Mouse (Mus musculus) hindbrain, postnatal 0 days (tissue): ENCODE results near the gene Pfkfb2. TPM values are rescaled to one million over a fixed set of nuclear protein-coding genes. Genes with fewer than 3 reads are reported as not detected.

ENCODE experiments used
- ATAC-seq: fragments of 200-750 bp; cut with Nextera tagmentation; 2 replicates; pipeline ENCODE4 v1.8.0; 2017; ENCODE audit warnings: mild to moderate bottlenecking, moderate TSS enrichment, moderate library complexity
- DNase-seq: peaks from one replicate; pipeline ENCODE4 v3.0.0-alpha.2; 2015; ENCODE audit warnings: low spot score
- H3K27ac ChIP-seq: fragments of 300-500 bp; sonication (generic); 2 replicates; pipeline ENCODE4 v1.5.1; 2014; ENCODE audit warnings: mild to moderate bottlenecking
- H3K27me3 ChIP-seq: fragments of 300-500 bp; sonication (generic); 2 replicates; pipeline ENCODE4 v1.6.1; 2014; ENCODE audit warnings: low read length, mixed read lengths; ENCODE audit not compliant: insufficient read depth
- H3K36me3 ChIP-seq: fragments of 300-500 bp; sonication (generic); 2 replicates; pipeline ENCODE4 v1.6.1; 2014; ENCODE audit warnings: low read length, mixed read lengths; ENCODE audit not compliant: insufficient read depth
- H3K4me1 ChIP-seq: fragments of 300-500 bp; sonication (generic); 2 replicates; pipeline ENCODE4 v1.6.1; 2014; ENCODE audit warnings: antibody characterized with exemption, low read length, mixed read lengths; ENCODE audit not compliant: insufficient read depth
- H3K4me2 ChIP-seq: fragments of 300-500 bp; sonication (generic); 2 replicates; pipeline ENCODE4 v1.6.1; 2014; ENCODE audit warnings: low read depth, mild to moderate bottlenecking, low read length, moderate library complexity, mixed read lengths
- H3K4me3 ChIP-seq: fragments of 300-500 bp; sonication (generic); 2 replicates; pipeline ENCODE4 v1.5.1; 2014; ENCODE audit warnings: low read length
- H3K9ac ChIP-seq: fragments of 300-500 bp; sonication (generic); replicated peaks from 2 replicates; pipeline ENCODE4 v1.6.1; 2014; ENCODE audit warnings: mild to moderate bottlenecking, low read length, moderate library complexity, mixed read lengths
- H3K9me3 ChIP-seq: fragments of 300-500 bp; sonication (generic); 2 replicates; pipeline ENCODE4 v1.6.1; 2016; ENCODE audit warnings: low read length, mixed read lengths
- CTCF ChIP-seq: IDR thresholded peaks from 2 replicates; pipeline ENCODE4 v1.5.1; 2016; ENCODE audit warnings: antibody characterized with exemption, control low read depth, low read depth
- WGBS: fragments of 180-500 bp; shearing (Covaris S2); extraction: QIAGEN DNeasy Blood & Tissue Kit; methylation state at CpG from one replicate; pipeline ENCODE4 v1.1.7; 2014; 5-methylcytosine and 5-hydroxymethylcytosine counted together
- polyA plus RNA-seq: library from polyadenylated mRNA; unstranded; fragments of >200 nt; fragmentation: Nextera tagmentation; extraction: Ambion mirVana; gene quantifications from 2 replicates; pipeline ENCODE4 v1.2.1, GENCODE M21; 2015
- total RNA-seq: library from RNA; depleted of rRNA; stranded (reverse); fragments of >200 nt; gene quantifications from 2 replicates; pipeline ENCODE4 v1.2.3, GENCODE M21; 2014

The Pfkfb2 gene
- total and polyA plus RNA-seq, 2 experiments from 2014 or later: 13.3 to 30.0 TPM

- peaks cover 7% of the 10 kb centered on the region; the same call in 1 of the 2 replicates for H3K4me1 ChIP-seq
- H3K27ac ChIP-seq: peak overlapping the region; percentile 90
- peak overlapping the region; percentile 96 for H3K9ac ChIP-seq
- ATAC-seq (peak; percentile 4), DNase-seq (peak; percentile 59)
- peak overlapping the region; percentile 100 for H3K4me2 ChIP-seq
- H3K27me3 ChIP-seq: no peaks in the 10 kb centered on the region
- peak overlapping the region; percentile 95 for H3K4me3 ChIP-seq
- no peaks in the 10 kb centered on the region for H3K36me3 ChIP-seq
- TF ChIP-seq CTCF: no peak
- no peaks in the 10 kb centered on the region for H3K9me3 ChIP-seq
- WGBS: under 1% methylated on average over 42 of the region's 42 CpGs
Measured at GRCm38 (mm10) chr1:130716513-130717290, 12.4 kb downstream of the Pfkfb2 start.

- Histone ChIP-seq H3K36me3 (no peaks in the 10 kb centered on the region), H3K9ac (peak overlapping the region; percentile 96), H3K4me1 (peaks cover 7% of the 10 kb centered on the region; the same call in 1 of the 2 replicates), H3K9me3 (no peaks in the 10 kb centered on the region), H3K27ac (peak overlapping the region; percentile 90), H3K4me3 (peak overlapping the region; percentile 95), H3K4me2 (peak overlapping the region; percentile 100), H3K27me3 (no peaks in the 10 kb centered on the region)
- ATAC-seq (peak; percentile 13), DNase-seq (no peak)
- TF ChIP-seq CTCF: no peak
- 0% methylated on average over 3 of the region's 3 CpGs for WGBS
Measured at GRCm38 (mm10) chr1:130716218-130716512, 12.9 kb downstream of the Pfkfb2 start.

GRCm38 (mm10) chr1:130715561-130716217 lies 13.4 kb downstream of the Pfkfb2 start, which contains the start of gene Gm29427:
Gene Gm29427, minus strand, starts transcription at chr1:130715799.
- peak within 1 kb of the TSS; percentile 90 for H3K27ac ChIP-seq
- ATAC-seq (peak; percentile 92), DNase-seq (peak; percentile 94)
- H3K9ac ChIP-seq: peak within 1 kb of the TSS; percentile 96
- H3K4me1 ChIP-seq: peaks cover 7% of the 10 kb centered on the region; the same call in 1 of the 2 replicates
- TF ChIP-seq CTCF: no peak
- peak within 1 kb of the TSS; percentile 95 for H3K4me3 ChIP-seq
- no peaks in the 10 kb centered on the region for H3K36me3 ChIP-seq
- H3K27me3 ChIP-seq: no peaks in the 10 kb centered on the region
- peak within 1 kb of the TSS; percentile 100 for H3K4me2 ChIP-seq
- WGBS: under 1% methylated on average over 37 of the region's 38 CpGs
- H3K9me3 ChIP-seq: no peaks in the 10 kb centered on the region

GRCm38 (mm10) chr1:130714046-130714445 lies 15.0 kb downstream of the Pfkfb2 start:
- Histone ChIP-seq H3K27ac (no peak overlapping the region), H3K9me3 (no peaks in the 10 kb centered on the region), H3K9ac (no peak overlapping the region), H3K4me3 (no peak overlapping the region), H3K4me1 (peaks cover 7% of the 10 kb centered on the region; the same call in 1 of the 2 replicates), H3K36me3 (no peaks in the 10 kb centered on the region), H3K4me2 (no peak overlapping the region), H3K27me3 (no peaks in the 10 kb centered on the region)
- ATAC-seq (no peak), DNase-seq (no peak)
- no peak for TF ChIP-seq CTCF
- 77% methylated on average over 4 of the region's 4 CpGs for WGBS

- ATAC-seq (no peak), DNase-seq (no peak)
- Histone ChIP-seq H3K9me3 (no peaks in the 10 kb centered on the region), H3K9ac (no peak overlapping the region), H3K4me1 (no peaks in the 10 kb centered on the region), H3K4me2 (no peak overlapping the region), H3K27ac (no peak overlapping the region), H3K4me3 (no peak overlapping the region), H3K36me3 (peaks cover 16% of the 10 kb centered on the region), H3K27me3 (no peaks in the 10 kb centered on the region)
- no peak for TF ChIP-seq CTCF
- 90% methylated on average over 22 of the region's 22 CpGs for WGBS
Measured at GRCm38 (mm10) chr1:130710283-130711080, 18.6 kb downstream of the Pfkfb2 start.

- Histone ChIP-seq H3K36me3 (peaks cover 53% of the 10 kb centered on the region), H3K9me3 (no peaks in the 10 kb centered on the region), H3K9ac (no peak overlapping the region), H3K4me3 (no peak overlapping the region), H3K27me3 (no peaks in the 10 kb centered on the region), H3K4me1 (no peaks in the 10 kb centered on the region), H3K27ac (no peak overlapping the region), H3K4me2 (no peak overlapping the region)
- no peak for TF ChIP-seq CTCF
- no peak for DNase-seq
- WGBS: 86% methylated on average over 2 of the region's 2 CpGs
- no peak for ATAC-seq
Measured at GRCm38 (mm10) chr1:130703613-130704012, 25.4 kb downstream of the Pfkfb2 start.
